Mouse (Mus musculus): ENCODE results near the gene Zfp710. TPM values are rescaled to one million over a fixed set of nuclear protein-coding genes. Genes with fewer than 3 reads are reported as not detected.
A peak's percentile ranks its signal among the peaks of the same experiment; 100 is the strongest.

Gene Zfp710
- polyA plus RNA-seq, 1 experiment from 2014 or later: 15.8 TPM

DNA sequence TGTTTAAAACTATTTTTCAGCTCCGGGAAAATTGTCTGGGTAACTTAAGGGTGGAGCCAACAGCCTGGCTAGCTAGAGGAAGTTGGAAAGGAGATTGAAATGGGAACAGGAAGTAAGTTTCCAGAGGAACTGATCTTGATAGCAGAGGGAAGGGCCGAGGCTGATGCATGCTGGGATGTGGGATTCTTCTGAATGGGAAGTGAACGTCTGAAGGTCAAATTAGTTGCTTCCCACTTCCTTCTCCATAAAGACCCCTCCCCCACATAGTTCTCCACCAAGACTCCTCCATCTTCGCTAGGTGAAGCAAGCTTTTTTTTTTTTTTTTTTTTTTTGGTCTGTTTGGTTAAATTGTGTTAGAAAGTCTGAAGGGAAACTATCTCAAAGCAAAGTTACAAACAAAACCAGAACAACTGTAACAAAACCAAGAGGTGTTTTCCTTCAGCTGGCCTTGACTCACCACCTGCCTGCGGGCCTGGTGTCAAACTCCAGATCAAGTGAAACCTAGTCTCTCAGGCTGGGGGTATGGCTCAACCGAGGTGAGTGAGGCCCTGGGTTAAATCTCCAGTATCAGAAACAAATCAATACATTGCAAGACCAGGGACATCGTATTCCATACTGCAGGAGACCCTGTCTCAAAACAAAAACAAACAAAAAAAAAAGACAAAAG is 10.6 kb upstream of the Zfp710 start:
- H3K4me2 ChIP-seq: no peak overlapping the region
- no peaks in the 10 kb centered on the region for H3K27me3 ChIP-seq (replicated peaks)
- no peak overlapping the region for H3K9ac ChIP-seq
- no peak for ATAC-seq (ENCODE audit: insufficient read depth, low FRiP score, low read depth)
- H3K27ac ChIP-seq: no peak overlapping the region
- H3K36me3 ChIP-seq: no peaks in the 10 kb centered on the region
- no peak overlapping the region for H3K4me3 ChIP-seq (replicated peaks)
- H3K9me3 ChIP-seq: no peaks in the 10 kb centered on the region
- 50% methylated on average over 7 of the region's 7 CpGs for WGBS
- no peaks in the 10 kb centered on the region for H3K4me1 ChIP-seq

DNA sequence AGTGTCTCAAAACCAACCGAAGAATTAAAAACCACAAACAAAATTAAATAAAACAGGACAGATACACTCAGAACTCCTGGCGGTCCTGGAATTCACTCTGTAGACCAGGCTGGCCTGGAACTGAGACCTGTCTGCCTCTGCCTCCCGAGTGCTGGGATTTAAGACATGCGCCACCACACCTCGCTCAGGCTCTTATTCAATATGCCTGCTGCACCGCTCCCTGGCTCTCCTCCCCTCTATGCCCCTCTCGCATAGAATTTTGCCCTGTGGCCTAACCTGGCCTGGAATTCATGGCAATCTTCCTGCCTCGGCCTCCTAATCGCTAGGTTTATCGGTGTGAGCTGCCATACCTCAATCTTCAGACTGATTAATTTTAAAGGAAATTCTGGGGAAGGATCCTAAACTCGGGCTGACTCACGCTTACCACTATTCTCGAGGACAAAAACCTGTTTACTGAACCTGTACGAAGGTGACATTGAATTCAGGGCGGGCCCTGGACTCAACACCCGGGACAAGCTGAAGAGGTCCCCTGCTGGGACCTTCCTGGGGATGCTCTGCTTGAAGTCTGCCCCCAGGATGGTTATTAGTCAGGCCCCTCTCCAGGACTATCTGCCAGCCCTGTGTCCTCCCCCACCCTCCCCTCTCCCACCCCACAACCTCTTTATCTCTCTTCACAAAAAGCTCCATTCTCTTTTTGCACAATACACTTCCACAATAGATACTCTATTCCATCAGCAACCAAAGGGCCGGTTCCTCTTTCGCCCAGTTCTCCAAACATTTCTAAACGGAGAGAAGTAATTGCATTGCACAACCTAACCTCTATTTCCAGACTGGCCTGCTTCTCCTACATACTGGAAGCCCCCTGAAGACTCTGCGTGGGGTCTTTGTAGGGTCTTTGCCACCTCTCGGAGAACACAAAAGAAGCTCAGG is 9.5 kb upstream of the Zfp710 start:
- 82% methylated on average over 21 of the region's 21 CpGs for WGBS
- Histone ChIP-seq H3K27me3 (replicated peaks) (no peaks in the 10 kb centered on the region), H3K36me3 (no peaks in the 10 kb centered on the region), H3K4me3 (replicated peaks) (no peak overlapping the region), H3K9me3 (no peaks in the 10 kb centered on the region), H3K9ac (no peak overlapping the region), H3K27ac (no peak overlapping the region), H3K4me2 (no peak overlapping the region), H3K4me1 (peaks cover under 1% of the 10 kb centered on the region; the same call in 1 of the 2 replicates)
- ATAC-seq (ENCODE audit: insufficient read depth, low FRiP score, low read depth): no peak

DNA sequence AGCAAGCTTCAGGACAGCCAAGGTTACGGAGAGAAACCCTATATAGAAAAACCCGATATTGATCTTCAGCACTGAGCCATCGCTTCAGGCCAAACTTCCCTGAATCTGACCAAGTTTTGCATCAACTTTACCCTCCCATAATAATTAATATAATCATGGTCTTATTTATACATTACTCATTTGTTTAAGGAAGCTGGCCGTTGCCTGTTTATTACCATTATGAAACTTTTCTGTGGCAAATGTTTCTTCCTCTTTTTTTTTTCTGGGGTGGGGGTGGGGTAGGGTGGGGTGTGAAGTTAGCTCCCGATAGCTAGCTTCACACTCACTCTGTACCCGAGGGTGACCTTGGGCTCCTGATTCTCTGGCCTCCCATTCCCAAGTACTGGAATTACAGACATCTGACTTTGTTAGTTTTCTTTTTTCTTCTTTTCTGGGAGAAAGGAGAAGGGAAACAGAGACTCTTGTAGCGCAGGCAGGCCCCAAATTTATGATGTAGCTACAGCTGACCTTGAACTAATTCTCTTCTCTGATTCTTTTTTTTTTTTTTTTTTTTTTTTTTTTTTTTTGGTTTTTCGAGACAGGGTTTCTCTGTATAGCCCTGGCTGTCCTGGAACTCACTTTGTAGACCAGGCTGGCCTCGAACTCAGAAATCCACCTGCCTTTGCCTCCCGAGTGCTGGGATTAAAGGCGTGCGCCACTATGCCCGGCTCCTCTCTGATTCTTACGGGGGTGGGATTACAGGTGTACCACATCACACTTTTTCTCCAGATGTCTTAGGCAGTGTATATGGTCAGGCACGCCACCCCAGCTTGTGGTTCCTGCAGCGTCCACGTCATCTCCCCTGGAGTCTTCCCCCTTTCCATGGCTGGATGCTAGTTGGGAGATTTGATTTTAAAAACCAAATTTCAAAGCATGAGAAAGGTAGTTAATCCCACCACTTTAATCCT is 5.8 kb upstream of the Zfp710 start:
- no peak for ATAC-seq (ENCODE audit: insufficient read depth, low FRiP score, low read depth)
- H3K9me3 ChIP-seq: no peaks in the 10 kb centered on the region
- no peak overlapping the region for H3K4me3 ChIP-seq (replicated peaks)
- no peak overlapping the region for H3K4me2 ChIP-seq
- no peaks in the 10 kb centered on the region for H3K36me3 ChIP-seq
- H3K27me3 ChIP-seq (replicated peaks): no peaks in the 10 kb centered on the region
- no peak overlapping the region for H3K9ac ChIP-seq
- H3K4me1 ChIP-seq: peaks cover 4% of the 10 kb centered on the region; the same call in 1 of the 2 replicates
- WGBS: 68% methylated on average over 16 of the region's 17 CpGs
- H3K27ac ChIP-seq: no peak overlapping the region

DNA sequence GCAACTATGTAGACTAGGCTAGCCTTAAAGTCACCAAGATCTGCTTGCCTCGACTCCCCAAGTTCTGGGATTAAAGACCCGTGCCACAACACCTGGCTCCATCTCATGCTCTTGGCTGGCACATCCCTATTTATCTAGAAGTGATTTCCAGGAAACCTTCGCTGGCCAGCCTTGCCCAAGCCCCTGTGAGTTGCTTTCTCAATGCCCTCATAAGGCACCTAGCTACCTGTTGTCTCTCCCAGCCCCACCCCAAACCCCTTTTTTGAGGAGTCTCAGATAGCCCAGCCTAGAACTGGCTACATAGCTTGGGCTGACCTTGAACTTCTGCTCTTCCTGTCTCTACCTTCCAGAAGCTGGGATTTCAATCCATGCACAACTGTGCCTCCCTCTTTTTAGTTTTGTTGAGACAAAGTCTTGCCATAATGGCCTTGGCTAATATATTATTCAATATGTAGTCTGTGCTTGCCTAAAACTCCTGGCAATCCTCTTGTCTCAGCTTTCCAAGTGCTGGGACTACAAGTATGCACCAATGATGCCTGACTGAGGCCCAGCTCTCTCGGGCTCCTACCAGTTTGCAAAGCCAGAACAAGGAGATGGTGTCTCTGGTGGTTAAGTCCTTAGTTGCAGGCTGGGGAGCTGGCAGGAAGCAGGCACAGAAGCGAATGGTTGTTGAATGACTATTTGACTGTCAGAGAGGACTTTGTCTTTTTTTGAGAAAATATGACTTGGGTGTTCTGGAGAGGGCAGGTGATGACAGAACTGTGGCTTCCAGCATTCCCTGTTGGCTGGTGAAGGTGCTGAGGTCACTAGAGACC is 786 bp upstream of the Zfp710 start:
- Histone ChIP-seq H3K27ac (peak overlapping the region; percentile 99), H3K36me3 (no peaks in the 10 kb centered on the region), H3K9ac (no peak overlapping the region), H3K4me3 (replicated peaks) (peak overlapping the region; percentile 92), H3K9me3 (no peaks in the 10 kb centered on the region), H3K4me1 (peaks cover 23% of the 10 kb centered on the region), H3K27me3 (replicated peaks) (no peaks in the 10 kb centered on the region), H3K4me2 (peak overlapping the region; percentile 87)
- WGBS: 76% methylated on average over 5 of the region's 5 CpGs
- no peak for ATAC-seq (ENCODE audit: insufficient read depth, low FRiP score, low read depth)

DNA sequence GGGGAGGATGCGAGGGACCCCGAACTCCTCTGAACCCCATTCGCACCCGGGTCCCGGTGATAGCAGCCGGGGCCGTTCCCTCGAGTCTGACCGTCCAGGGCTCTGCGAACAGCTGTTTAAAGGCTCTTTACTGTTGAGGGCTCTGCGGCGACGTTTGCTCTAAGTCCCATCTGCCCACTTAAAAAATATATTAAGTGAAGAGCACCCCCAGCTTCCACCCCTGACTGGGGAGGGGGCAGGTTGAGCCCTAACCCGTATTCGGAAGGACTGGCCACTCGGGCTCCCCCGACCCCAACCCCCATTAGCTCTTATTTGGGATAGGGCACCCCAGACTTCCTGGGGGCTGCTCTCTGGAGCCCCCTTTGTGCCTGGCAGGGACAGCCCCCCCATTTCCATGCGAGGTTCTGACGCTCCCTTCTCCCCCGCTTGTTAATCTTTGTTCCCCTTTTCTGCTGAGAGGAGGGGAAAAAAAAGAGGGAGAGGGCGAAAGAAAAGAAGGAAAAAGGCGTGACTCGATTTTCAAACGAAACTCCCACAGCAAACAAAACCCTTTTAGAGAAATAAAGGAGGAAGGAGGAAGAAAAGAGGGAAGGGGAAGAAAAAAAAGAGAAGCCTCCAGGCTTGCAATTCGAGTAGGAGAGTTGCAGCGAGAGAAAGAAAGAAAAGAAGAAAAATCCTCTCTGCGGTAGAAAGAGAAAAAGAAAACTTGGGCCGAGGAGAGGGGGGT is 940 bp downstream of the Zfp710 start:
- H3K9me3 ChIP-seq: no peaks in the 10 kb centered on the region
- no peak for ATAC-seq (ENCODE audit: insufficient read depth, low FRiP score, low read depth)
- H3K4me3 ChIP-seq (replicated peaks): peak overlapping the region; percentile 92
- H3K36me3 ChIP-seq: no peaks in the 10 kb centered on the region
- no peaks in the 10 kb centered on the region for H3K27me3 ChIP-seq (replicated peaks)
- H3K4me2 ChIP-seq: peak overlapping the region; percentile 87
- H3K4me1 ChIP-seq: peaks cover 31% of the 10 kb centered on the region
- H3K9ac ChIP-seq: peak overlapping the region; percentile 82
- H3K27ac ChIP-seq: peak overlapping the region; percentile 99
- under 1% methylated on average over 28 of the region's 28 CpGs for WGBS

DNA sequence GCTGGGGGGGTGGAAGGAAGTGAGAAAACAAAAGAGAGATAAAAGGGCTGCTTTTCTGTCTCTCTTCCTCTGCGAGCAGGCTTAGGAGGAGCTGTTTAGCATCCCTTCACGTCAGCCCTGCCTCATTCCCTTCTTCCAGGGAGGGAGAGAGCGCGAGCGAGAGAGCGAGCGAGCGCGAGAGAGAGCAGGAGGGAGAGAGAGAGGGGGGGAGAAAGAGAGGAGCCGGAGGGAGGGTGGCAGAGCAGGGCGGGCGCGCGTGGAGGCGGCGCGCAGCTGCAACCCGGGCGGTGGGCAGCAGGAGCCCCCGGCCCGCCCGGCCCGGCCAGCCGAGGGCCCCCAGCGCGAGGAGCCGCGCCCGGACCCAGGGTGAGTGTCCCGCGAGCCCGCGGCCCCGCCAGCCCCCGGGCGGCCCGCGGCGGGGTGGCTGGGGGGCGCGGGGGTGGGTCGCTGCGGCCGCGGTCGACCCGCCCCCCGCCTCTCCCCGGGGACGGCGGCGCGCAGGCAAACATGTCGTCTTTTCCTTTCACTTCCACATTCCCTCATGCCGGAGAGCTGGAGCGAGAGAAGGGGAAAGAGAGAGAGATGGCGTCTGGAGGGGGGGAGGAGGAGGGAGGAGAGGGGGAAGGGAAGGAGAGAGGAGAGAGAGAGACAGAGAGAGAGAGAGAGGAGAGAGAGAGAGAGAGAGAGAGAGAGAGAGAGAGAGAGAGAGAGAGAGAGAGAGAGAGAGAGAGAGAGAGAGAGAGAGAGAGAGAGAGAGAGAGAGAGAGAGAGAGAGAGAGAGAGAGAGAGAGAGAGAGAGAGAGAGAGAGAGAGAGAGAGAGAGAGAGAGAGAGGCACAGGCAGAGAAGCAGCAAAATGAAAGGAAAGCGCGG is 1.7 kb downstream of the Zfp710 start:
- H3K4me1 ChIP-seq: peaks cover 31% of the 10 kb centered on the region
- no peaks in the 10 kb centered on the region for H3K36me3 ChIP-seq
- ATAC-seq (ENCODE audit: insufficient read depth, low FRiP score, low read depth): 0 out of 2 replicates have a peak, but pooled peaks have one; percentile 13
- H3K9me3 ChIP-seq: no peaks in the 10 kb centered on the region
- peak overlapping the region; percentile 87 for H3K4me2 ChIP-seq
- peak overlapping the region; percentile 99 for H3K27ac ChIP-seq
- H3K4me3 ChIP-seq (replicated peaks): peak overlapping the region; percentile 92
- H3K9ac ChIP-seq: peak overlapping the region; percentile 82
- WGBS: under 1% methylated on average over 26 of the region's 59 CpGs
- no peaks in the 10 kb centered on the region for H3K27me3 ChIP-seq (replicated peaks)

DNA sequence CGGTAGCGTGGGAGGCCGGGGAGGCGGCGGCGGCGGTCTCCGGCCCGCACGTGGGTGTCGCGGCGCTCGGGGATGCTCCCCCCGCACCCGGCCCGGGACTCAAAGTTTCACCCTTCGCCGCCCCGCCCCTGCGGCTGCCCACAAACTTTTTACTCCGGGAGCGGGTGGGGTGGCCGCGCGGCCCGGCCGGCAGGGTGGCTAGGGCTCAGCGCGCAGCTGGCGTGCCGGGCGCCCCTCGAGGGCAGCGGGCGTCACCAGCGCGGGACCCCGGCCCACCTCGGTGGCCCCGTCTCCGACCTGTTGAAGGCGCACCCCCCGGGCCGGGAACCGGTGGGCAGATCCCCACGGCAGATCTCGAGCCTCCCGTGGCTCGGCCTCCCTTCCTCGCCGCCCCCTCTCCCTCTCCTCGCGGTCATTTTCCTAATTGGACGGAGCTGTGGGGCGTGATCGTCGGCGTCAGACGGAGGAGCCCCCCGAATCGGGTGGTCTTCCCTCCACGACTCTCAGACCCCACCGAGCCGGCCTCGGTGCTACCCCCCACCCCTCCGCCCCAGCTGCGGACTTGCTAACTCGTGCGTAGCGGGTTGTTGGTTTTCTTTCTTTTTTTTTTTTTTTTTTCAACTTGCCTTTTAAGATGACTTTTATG is 2.5 kb downstream of the Zfp710 start:
- no peak for ATAC-seq (ENCODE audit: insufficient read depth, low FRiP score, low read depth)
- Histone ChIP-seq H3K36me3 (no peaks in the 10 kb centered on the region), H3K4me2 (peak overlapping the region; percentile 79), H3K9ac (peak overlapping the region; percentile 81), H3K27ac (peak overlapping the region; percentile 88), H3K4me1 (peaks cover 37% of the 10 kb centered on the region), H3K27me3 (replicated peaks) (no peaks in the 10 kb centered on the region), H3K9me3 (no peaks in the 10 kb centered on the region), H3K4me3 (replicated peaks) (peak overlapping the region; percentile 92)
- WGBS: under 1% methylated on average over 57 of the region's 71 CpGs

DNA sequence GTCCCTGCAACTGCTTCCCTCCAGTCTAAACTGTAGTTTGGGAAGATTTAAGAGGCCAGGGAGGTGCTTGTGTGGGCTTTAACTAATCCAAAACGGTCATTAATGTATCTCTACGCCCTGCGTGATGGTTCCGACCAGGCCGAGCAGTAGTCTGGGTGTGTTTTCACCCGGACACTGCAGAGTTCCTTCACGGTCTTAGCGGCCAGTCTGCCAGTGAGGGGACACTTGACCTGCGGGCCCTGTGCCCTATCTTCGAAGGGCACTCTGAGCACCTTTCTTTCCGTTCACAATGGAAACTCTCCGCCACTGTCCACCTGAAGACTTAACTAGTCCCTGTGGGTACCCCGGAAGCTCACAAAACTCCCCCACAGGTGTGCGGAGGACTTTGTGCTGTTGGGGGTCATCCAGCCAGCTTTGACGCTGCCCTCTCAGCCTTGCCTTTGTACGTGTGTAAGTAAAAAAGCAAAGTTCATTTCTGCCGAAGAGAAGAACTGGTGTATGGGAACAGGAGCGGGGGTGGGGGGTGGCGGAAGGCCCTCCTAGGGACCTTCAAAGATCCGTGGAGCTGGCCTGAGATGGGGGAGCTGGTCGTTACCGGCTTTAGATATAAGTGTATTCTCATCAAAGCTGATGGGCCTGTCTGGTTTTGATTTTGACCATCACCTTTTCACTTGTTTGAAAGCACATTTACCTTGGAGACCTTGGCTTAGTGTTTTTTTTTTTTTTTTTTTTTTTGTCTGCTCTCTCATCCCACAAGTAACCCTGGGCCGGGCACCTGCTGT is 3.2 kb downstream of the Zfp710 start:
- Histone ChIP-seq H3K27ac (peak overlapping the region; percentile 88), H3K4me3 (replicated peaks) (peak overlapping the region; percentile 92), H3K27me3 (replicated peaks) (no peaks in the 10 kb centered on the region), H3K36me3 (no peaks in the 10 kb centered on the region), H3K9ac (peak overlapping the region; percentile 81), H3K4me2 (peak overlapping the region; percentile 79), H3K4me1 (peaks cover 43% of the 10 kb centered on the region), H3K9me3 (no peaks in the 10 kb centered on the region)
- ATAC-seq (ENCODE audit: insufficient read depth, low FRiP score, low read depth): no peak
- WGBS: 8% methylated on average over 23 of the region's 23 CpGs

DNA sequence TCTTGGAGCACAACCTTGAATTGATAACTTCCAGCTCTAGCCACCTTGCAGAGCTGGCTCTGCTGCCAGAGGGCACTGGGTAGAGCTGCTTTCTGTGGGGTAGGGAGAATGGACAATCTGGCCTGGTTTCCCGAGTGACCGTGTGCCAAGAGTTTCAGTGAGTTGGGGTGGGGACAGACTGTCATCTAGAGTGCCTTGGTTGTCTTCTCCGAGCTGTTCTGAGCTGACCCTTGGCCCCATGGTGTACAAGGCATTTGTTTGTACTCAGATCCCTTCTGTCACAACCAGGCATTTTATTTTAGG is 3.8 kb downstream of the Zfp710 start:
- no peak for ATAC-seq (ENCODE audit: insufficient read depth, low FRiP score, low read depth)
- H3K4me1 ChIP-seq: peaks cover 48% of the 10 kb centered on the region
- no peaks in the 10 kb centered on the region for H3K9me3 ChIP-seq
- H3K27ac ChIP-seq: peak overlapping the region; percentile 88; the same call in 1 of the 2 replicates
- H3K4me3 ChIP-seq (replicated peaks): peak overlapping the region; percentile 92
- 29% methylated on average over 3 of the region's 3 CpGs for whole genome bisulfite sequencing
- H3K36me3 ChIP-seq: no peaks in the 10 kb centered on the region
- no peaks in the 10 kb centered on the region for H3K27me3 ChIP-seq (replicated peaks)
- H3K9ac ChIP-seq: no peak overlapping the region
- peak overlapping the region; percentile 79 for H3K4me2 ChIP-seq

All from stomach, embryonic 15.5 days (tissue).